Mouse (Mus musculus): ENCODE measurements around the gene Cd33. TPM values are rescaled to one million over a fixed set of nuclear protein-coding genes. Genes with fewer than 3 reads are reported as not detected.

The Cd33 gene
- polyA plus RNA-seq, 1 experiment from 2014 or later = 1.2 TPM

- no peak overlapping the region for H3K9ac ChIP-seq
- no peak overlapping the region for H3K27ac ChIP-seq
- ATAC-seq (ENCODE audit: low FRiP score, low read depth) = peak; percentile 37; the same call in 1 of the 2 replicates
- peaks cover 6% of the 10 kb centered on the region; the same call in 1 of the 2 replicates for H3K9me3 ChIP-seq
- no peaks in the 10 kb centered on the region for H3K36me3 ChIP-seq
- H3K27me3 ChIP-seq = peaks cover 34% of the 10 kb centered on the region
- H3K4me1 ChIP-seq = peaks cover 4% of the 10 kb centered on the region; the same call in 1 of the 2 replicates
- H3K4me3 ChIP-seq = no peak overlapping the region
- H3K4me2 ChIP-seq (replicated peaks) = no peak overlapping the region
- 15% methylated on average over 21 of the region's 21 CpGs for WGBS
Observed at GRCm38 (mm10) chr7:43495343-43496021, 48.7 kb downstream of the Cd33 start.

- peaks cover 37% of the 10 kb centered on the region for H3K27me3 ChIP-seq
- ATAC-seq (ENCODE audit: low FRiP score, low read depth) = no peak
- peak overlapping the region; percentile 80; the same call in 1 of the 2 replicates for H3K4me2 ChIP-seq (replicated peaks)
- H3K9ac ChIP-seq = no peak overlapping the region
- H3K36me3 ChIP-seq = no peaks in the 10 kb centered on the region
- WGBS = 61% methylated on average over 9 of the region's 9 CpGs
- H3K4me3 ChIP-seq = peak overlapping the region; percentile 60; the same call in 1 of the 2 replicates
- H3K27ac ChIP-seq = no peak overlapping the region
- H3K9me3 ChIP-seq = no peaks in the 10 kb centered on the region; the same call in 1 of the 2 replicates
- peaks cover 18% of the 10 kb centered on the region for H3K4me1 ChIP-seq
Observed at GRCm38 (mm10) chr7:43490861-43491260, 53.4 kb downstream of the Cd33 start.

GRCm38 (mm10) chr7:43490182-43490584, 54.0 kb downstream of the Cd33 start:
- ATAC-seq (ENCODE audit: low FRiP score, low read depth) = peak; percentile 91
- 0% methylated on average over 6 of the region's 13 CpGs for WGBS
- no peaks in the 10 kb centered on the region; the same call in 1 of the 2 replicates for H3K9me3 ChIP-seq
- peaks cover 18% of the 10 kb centered on the region for H3K4me1 ChIP-seq
- H3K27me3 ChIP-seq = peaks cover 30% of the 10 kb centered on the region
- peak overlapping the region; percentile 77 for H3K9ac ChIP-seq
- peak overlapping the region; percentile 60 for H3K4me3 ChIP-seq
- no peak overlapping the region for H3K27ac ChIP-seq
- H3K36me3 ChIP-seq = no peaks in the 10 kb centered on the region
- peak overlapping the region; percentile 80 for H3K4me2 ChIP-seq (replicated peaks)

- H3K9me3 ChIP-seq = no peaks in the 10 kb centered on the region; the same call in 1 of the 2 replicates
- H3K27ac ChIP-seq = no peak within 1 kb of the TSS
- 1% methylated on average over 25 of the region's 41 CpGs for WGBS
- peak; percentile 63 for ATAC-seq (ENCODE audit: low FRiP score, low read depth)
- H3K9ac ChIP-seq = peak within 1 kb of the TSS; percentile 77
- peak within 1 kb of the TSS; percentile 80 for H3K4me2 ChIP-seq (replicated peaks)
- H3K4me1 ChIP-seq = peaks cover 18% of the 10 kb centered on the region
- peaks cover 25% of the 10 kb centered on the region for H3K27me3 ChIP-seq
- no peaks in the 10 kb centered on the region for H3K36me3 ChIP-seq
- H3K4me3 ChIP-seq = peak within 1 kb of the TSS; percentile 60
Observed at GRCm38 (mm10) chr7:43489631-43490125, 54.5 kb downstream of the Cd33 start, which contains the start of gene Iglon5. Gene Iglon5 (minus strand): TSS chr7:43490075.

GRCm38 (mm10) chr7:43488646-43489045, 55.6 kb downstream of the Cd33 start:
- 33% methylated on average over 5 of the region's 5 CpGs for WGBS
- Histone ChIP-seq H3K27me3 (peaks cover 23% of the 10 kb centered on the region), H3K4me1 (peaks cover 18% of the 10 kb centered on the region), H3K36me3 (no peaks in the 10 kb centered on the region), H3K9me3 (no peaks in the 10 kb centered on the region; the same call in 1 of the 2 replicates), H3K27ac (no peak overlapping the region), H3K4me3 (0 out of 2 replicates have a peak overlapping the region, but pooled peaks have one; percentile 60), H3K9ac (0 out of 2 replicates have a peak overlapping the region, but pooled peaks have one; percentile 77), H3K4me2 (replicated peaks) (peak overlapping the region; percentile 80; the same call in 1 of the 2 replicates)
- no peak for ATAC-seq (ENCODE audit: low FRiP score, low read depth)

GRCm38 (mm10) chr7:43483236-43483635, 61.0 kb downstream of the Cd33 start:
- Histone ChIP-seq H3K4me3 (no peak overlapping the region), H3K36me3 (no peaks in the 10 kb centered on the region), H3K4me1 (peaks cover 11% of the 10 kb centered on the region), H3K9ac (no peak overlapping the region), H3K4me2 (replicated peaks) (no peak overlapping the region), H3K27ac (no peak overlapping the region), H3K9me3 (no peaks in the 10 kb centered on the region), H3K27me3 (peaks cover 13% of the 10 kb centered on the region)
- no peak for ATAC-seq (ENCODE audit: low FRiP score, low read depth)
- 15% methylated on average over 10 of the region's 10 CpGs for WGBS

GRCm38 (mm10) chr7:43482090-43482716, 62.0 kb downstream of the Cd33 start:
- H3K9me3 ChIP-seq = no peaks in the 10 kb centered on the region
- 62% methylated on average over 8 of the region's 8 CpGs for WGBS
- peaks cover 11% of the 10 kb centered on the region for H3K4me1 ChIP-seq
- no peak overlapping the region for H3K4me2 ChIP-seq (replicated peaks)
- peak; percentile 46 for ATAC-seq (ENCODE audit: low FRiP score, low read depth)
- H3K9ac ChIP-seq = no peak overlapping the region
- H3K36me3 ChIP-seq = no peaks in the 10 kb centered on the region
- peaks cover 24% of the 10 kb centered on the region for H3K27me3 ChIP-seq
- no peak overlapping the region for H3K27ac ChIP-seq
- no peak overlapping the region for H3K4me3 ChIP-seq

GRCm38 (mm10) chr7:43481191-43481590, 63.0 kb downstream of the Cd33 start:
- Histone ChIP-seq H3K9me3 (no peaks in the 10 kb centered on the region), H3K36me3 (no peaks in the 10 kb centered on the region), H3K4me3 (no peak overlapping the region), H3K27me3 (peaks cover 34% of the 10 kb centered on the region), H3K27ac (no peak overlapping the region), H3K4me1 (peaks cover 15% of the 10 kb centered on the region), H3K9ac (no peak overlapping the region), H3K4me2 (replicated peaks) (no peak overlapping the region)
- ATAC-seq (ENCODE audit: low FRiP score, low read depth) = no peak
- WGBS = 63% methylated on average over 3 of the region's 3 CpGs

- WGBS = 11% methylated on average over 13 of the region's 13 CpGs
- H3K9ac ChIP-seq = no peak overlapping the region
- H3K9me3 ChIP-seq = no peaks in the 10 kb centered on the region
- H3K36me3 ChIP-seq = no peaks in the 10 kb centered on the region
- H3K27ac ChIP-seq = no peak overlapping the region
- H3K27me3 ChIP-seq = peaks cover 55% of the 10 kb centered on the region
- 0 out of 2 replicates have a peak, but pooled peaks cover 7% of the 10 kb centered on the region for H3K4me1 ChIP-seq
- H3K4me2 ChIP-seq (replicated peaks) = no peak overlapping the region
- H3K4me3 ChIP-seq = no peak overlapping the region
- ATAC-seq (ENCODE audit: low FRiP score, low read depth) = no peak
Observed at GRCm38 (mm10) chr7:43476376-43476775, 67.9 kb downstream of the Cd33 start.

GRCm38 (mm10) chr7:43475706-43476105, 68.5 kb downstream of the Cd33 start:
- WGBS = 14% methylated on average over 23 of the region's 23 CpGs
- Histone ChIP-seq H3K4me1 (0 out of 2 replicates have a peak, but pooled peaks cover 7% of the 10 kb centered on the region), H3K9ac (no peak overlapping the region), H3K36me3 (no peaks in the 10 kb centered on the region), H3K4me3 (no peak overlapping the region), H3K27me3 (peaks cover 55% of the 10 kb centered on the region), H3K27ac (no peak overlapping the region), H3K9me3 (no peaks in the 10 kb centered on the region), H3K4me2 (replicated peaks) (no peak overlapping the region)
- no peak for ATAC-seq (ENCODE audit: low FRiP score, low read depth)

Data from limb, embryonic 13.5 days (tissue).